In genomic region chr11:74569735-74570134, GRCm38 (mm10) we compare ENCODE assay signal across 23 mouse cellular contexts.
"Had no signal": no experiment of that assay in that cellular context is flagged by ENCODE, and none has a peak within 500 bp of the region (broad histone marks: within the 10 kb centered on the region; RNA-seq: fewer than 3 reads in every experiment).

No protein-coding gene starts in this region.

- DNase-seq: kidney, adult 11 months; kidney, adult 8-10 months; kidney, postnatal 10 days; kidney, postnatal 36 days; layer of hippocampus, adult 9-11 months; left cerebral cortex, postnatal 4 days; liver, postnatal 0 days; midbrain, embryonic 14.5 days; retina, postnatal 1 day; spleen, adult 18-20 months; thymus, postnatal 25 days had no signal

- H3K4me1 ChIP-seq: kidney, embryonic 15.5 days; limb, embryonic 12.5 days; limb, embryonic 15.5 days; neural tube, embryonic 12.5 days had no signal

- H3K27me3 ChIP-seq: intestine, embryonic 15.5 days; kidney, embryonic 15.5 days; limb, embryonic 15.5 days; neural tube, embryonic 12.5 days; neural tube, embryonic 15.5 days; stomach, embryonic 15.5 days had no signal

- ATAC-seq: hindbrain, embryonic 16.5 days; intestine, embryonic 15.5 days; liver, postnatal 0 days had no signal

- H3K36me3 ChIP-seq: intestine, embryonic 15.5 days; kidney, embryonic 15.5 days; limb, embryonic 12.5 days; limb, embryonic 15.5 days; midbrain, embryonic 10.5 days; neural tube, embryonic 12.5 days; neural tube, embryonic 15.5 days; stomach, embryonic 15.5 days had no signal

- H3K4me2 ChIP-seq: intestine, embryonic 15.5 days; kidney, embryonic 15.5 days; limb, embryonic 12.5 days; limb, embryonic 15.5 days; liver, embryonic 11.5 days; neural tube, embryonic 12.5 days; neural tube, embryonic 15.5 days; stomach, embryonic 15.5 days had no signal

- H3K4me3 ChIP-seq: intestine, embryonic 15.5 days; kidney, embryonic 15.5 days; limb, embryonic 12.5 days; limb, embryonic 15.5 days; megakaryocyte, embryonic 14.5 days; midbrain, embryonic 10.5 days; neural tube, embryonic 12.5 days; neural tube, embryonic 15.5 days; stomach, embryonic 15.5 days had no signal

- H3K9me3 ChIP-seq: intestine, embryonic 15.5 days; kidney, embryonic 15.5 days; limb, embryonic 12.5 days; limb, embryonic 15.5 days; megakaryocyte, embryonic 14.5 days; midbrain, embryonic 10.5 days; neural tube, embryonic 12.5 days; neural tube, embryonic 15.5 days; stomach, embryonic 15.5 days had no signal

- H3K9ac ChIP-seq: intestine, embryonic 15.5 days; kidney, embryonic 15.5 days; limb, embryonic 12.5 days; limb, embryonic 15.5 days; liver, postnatal 0 days; neural tube, embryonic 12.5 days; neural tube, embryonic 15.5 days; stomach, embryonic 15.5 days had no signal

- H3K27ac ChIP-seq: intestine, embryonic 15.5 days; kidney, embryonic 15.5 days; limb, embryonic 12.5 days; limb, embryonic 15.5 days; liver, embryonic 14.5 days; midbrain, embryonic 10.5 days; neural tube, embryonic 12.5 days; neural tube, embryonic 15.5 days; stomach, embryonic 15.5 days had no signal
